Mouse (Mus musculus) gastrocnemius, adult 2 months (tissue): ENCODE data around the gene Hrh3. TPM values are rescaled to one million over a fixed set of nuclear protein-coding genes. Genes with fewer than 3 reads are reported as not detected.

Experiments used
- DNase-seq: peaks from one replicate; pipeline ENCODE4 v3.0.0; 2022
- H3K27ac ChIP-seq: fragments of 200-600 bp; 2 replicates; pipeline ENCODE4 v1.8.1; 2022; ENCODE audit warnings: mild to moderate bottlenecking
- H3K4me3 ChIP-seq: fragments of 200-600 bp; 2 replicates; pipeline ENCODE4 v1.8.1; 2022; ENCODE audit warnings: mild to moderate bottlenecking, moderate library complexity
- CTCF ChIP-seq: fragments of 200-600 bp; IDR thresholded peaks from 2 replicates; pipeline ENCODE4 v1.8.1; 2022; ENCODE audit warnings: antibody characterized with exemption, mild to moderate bottlenecking, moderate library complexity
- intact Hi-C: fragments of 180-260 bp; cut with DNase I; formaldehyde crosslinking; loops from one replicate; pipeline ENCODE4 v1.15.1; 2025
- long read RNA-seq, 2 experiments: library from polyadenylated mRNA; stranded (forward); transcript quantifications; one replicate each; pipeline ENCODE4 v2.0.0; 2021
- total RNA-seq, 2 experiments: library from RNA; stranded (reverse); gene quantifications; 2 replicates each; pipeline ENCODE4 v1.2.3; 2021

The Hrh3 gene
- total RNA-seq = not detected
- long read RNA-seq, experiment 1 = 0 reads
- long read RNA-seq, experiment 2 = 0 reads

- intact Hi-C loops = no loop called here
- H3K27ac ChIP-seq = no peak within 1 kb of the TSS
- peak within 1 kb of the TSS; percentile 77 for H3K4me3 ChIP-seq
- no peak for TF ChIP-seq CTCF
- peak; percentile 87 for DNase-seq
Measured at GRCm38 (mm10) chr2:180103978-180104658, at the start of gene Hrh3. Hrh3 (minus strand) TSS chr2:180104488.

- Histone ChIP-seq H3K4me3 (no peak overlapping the region), H3K27ac (no peak overlapping the region)
- TF ChIP-seq CTCF = no peak
- no peak for DNase-seq
- intact Hi-C loops = no loop called here
Measured at GRCm38 (mm10) chr2:180148551-180148950, 44.3 kb upstream of the Hrh3 start.

- DNase-seq = no peak
- no peak for TF ChIP-seq CTCF
- Histone ChIP-seq H3K4me3 (no peak overlapping the region), H3K27ac (no peak overlapping the region)
- intact Hi-C loops = no loop called here
Measured at GRCm38 (mm10) chr2:180147379-180147778, 43.1 kb upstream of the Hrh3 start.

- DNase-seq = no peak
- H3K27ac ChIP-seq = no peak overlapping the region
- no peak for TF ChIP-seq CTCF
- no peak overlapping the region for H3K4me3 ChIP-seq
- intact Hi-C loops = no loop called here
Measured at GRCm38 (mm10) chr2:180146091-180146490, 41.8 kb upstream of the Hrh3 start.

GRCm38 (mm10) chr2:180135414-180135813 is 31.1 kb upstream of the Hrh3 start:
- Histone ChIP-seq H3K27ac (no peak overlapping the region), H3K4me3 (no peak overlapping the region)
- intact Hi-C loops = no loop called here
- TF ChIP-seq CTCF = no peak
- no peak for DNase-seq

- Histone ChIP-seq H3K4me3 (no peak overlapping the region), H3K27ac (no peak overlapping the region)
- TF ChIP-seq CTCF = no peak
- intact Hi-C loops = no loop called here
- no peak for DNase-seq
Measured at GRCm38 (mm10) chr2:180133911-180134310, 29.6 kb upstream of the Hrh3 start.

- Histone ChIP-seq H3K4me3 (no peak overlapping the region), H3K27ac (no peak overlapping the region)
- TF ChIP-seq CTCF = no peak
- intact Hi-C loops = no loop called here
- no peak for DNase-seq
Measured at GRCm38 (mm10) chr2:180133231-180133630, 28.9 kb upstream of the Hrh3 start.

GRCm38 (mm10) chr2:180127675-180128074 is 23.4 kb upstream of the Hrh3 start:
- intact Hi-C loops = no loop called here
- Histone ChIP-seq H3K27ac (peak overlapping the region; percentile 68; the same call in 1 of the 2 replicates), H3K4me3 (no peak overlapping the region)
- no peak for TF ChIP-seq CTCF
- no peak for DNase-seq

GRCm38 (mm10) chr2:180126195-180126594 is 21.9 kb upstream of the Hrh3 start:
- no peak for TF ChIP-seq CTCF
- peak overlapping the region; percentile 68 for H3K27ac ChIP-seq
- intact Hi-C loops = no loop called here

GRCm38 (mm10) chr2:180124192-180124591 is 19.9 kb upstream of the Hrh3 start:
- DNase-seq = no peak

More at GRCm38 (mm10) chr2:180126195-180126594, 21.9 kb upstream of the Hrh3 start:
- DNase-seq = peak; percentile 76
- H3K4me3 ChIP-seq = no peak overlapping the region

GRCm38 (mm10) chr2:180120292-180120761 is 16.0 kb upstream of the Hrh3 start:
- Histone ChIP-seq H3K27ac (peak overlapping the region; percentile 94), H3K4me3 (peak overlapping the region; percentile 98)
- intact Hi-C loops = no loop called here
- no peak for TF ChIP-seq CTCF
- no peak for DNase-seq

More at GRCm38 (mm10) chr2:180124192-180124591, 19.9 kb upstream of the Hrh3 start:
- Histone ChIP-seq H3K4me3 (no peak overlapping the region), H3K27ac (peak overlapping the region; percentile 68; the same call in 1 of the 2 replicates)
- TF ChIP-seq CTCF = peak; percentile 23; the same call in 1 of the 2 replicates
- intact Hi-C loops = no loop called here

- H3K4me3 ChIP-seq = peak overlapping the region; percentile 98
- H3K27ac ChIP-seq = peak overlapping the region; percentile 94
- DNase-seq = no peak
- intact Hi-C loops = loop anchor here (5.0 kb wide), 1 partner anchor 97 kb away; the partner anchor contains the start of gene Lsm14b
- TF ChIP-seq CTCF = no peak
Measured at GRCm38 (mm10) chr2:180119439-180120291, 15.4 kb upstream of the Hrh3 start.
